Mouse (Mus musculus): ENCODE measurements around the gene Rfx2. TPM values are rescaled to one million over a fixed set of nuclear protein-coding genes. Genes with fewer than 3 reads are reported as not detected.

Gene Rfx2
- polyA plus RNA-seq (2016; fragmentation: Nextera tagmentation; extraction: Ambion mirVana), result 6.3 and 8.2 TPM in 2 replicates

GRCm38 (mm10) chr17:56830411-56831110, at the start of gene Rfx2:
Rfx2 (minus strand) TSS chr17:56831013.
- Histone ChIP-seq H3K36me3 (no peaks in the 10 kb centered on the region), H3K4me2 (replicated peaks) (peak within 1 kb of the TSS; percentile 73), H3K27me3 (peaks cover 39% of the 10 kb centered on the region), H3K9me3 (no peaks in the 10 kb centered on the region), H3K9ac (replicated peaks) (peak within 1 kb of the TSS; percentile 52), H3K27ac (replicated peaks) (no peak within 1 kb of the TSS), H3K4me1 (peaks cover 16% of the 10 kb centered on the region), H3K4me3 (peak within 1 kb of the TSS; percentile 74)
- 0% methylated on average over 23 of the region's 62 CpGs for WGBS
- no peak for ATAC-seq (ENCODE audit: low FRiP score, low read depth)

- 91% methylated on average over 19 of the region's 19 CpGs for WGBS
- Histone ChIP-seq H3K9me3 (no peaks in the 10 kb centered on the region), H3K36me3 (no peaks in the 10 kb centered on the region), H3K27me3 (no peaks in the 10 kb centered on the region), H3K9ac (replicated peaks) (no peak overlapping the region), H3K27ac (replicated peaks) (no peak overlapping the region), H3K4me1 (no peaks in the 10 kb centered on the region), H3K4me2 (replicated peaks) (no peak overlapping the region), H3K4me3 (no peak overlapping the region)
- ATAC-seq (ENCODE audit: low FRiP score, low read depth), result no peak
These were observed 46.6 kb upstream of the Rfx2 start for GRCm38 (mm10) chr17:56877426-56877825.

GRCm38 (mm10) chr17:56876981-56877380, 46.2 kb upstream of the Rfx2 start:
- Histone ChIP-seq H3K36me3 (no peaks in the 10 kb centered on the region), H3K27me3 (no peaks in the 10 kb centered on the region), H3K4me1 (no peaks in the 10 kb centered on the region), H3K9ac (replicated peaks) (no peak overlapping the region), H3K9me3 (no peaks in the 10 kb centered on the region), H3K27ac (replicated peaks) (no peak overlapping the region), H3K4me3 (no peak overlapping the region), H3K4me2 (replicated peaks) (no peak overlapping the region)
- ATAC-seq (ENCODE audit: low FRiP score, low read depth), result no peak
- WGBS, result 78% methylated on average over 8 of the region's 8 CpGs

- Histone ChIP-seq H3K4me3 (no peak overlapping the region), H3K4me1 (no peaks in the 10 kb centered on the region), H3K27ac (replicated peaks) (no peak overlapping the region), H3K9ac (replicated peaks) (no peak overlapping the region), H3K9me3 (no peaks in the 10 kb centered on the region), H3K27me3 (no peaks in the 10 kb centered on the region), H3K36me3 (no peaks in the 10 kb centered on the region), H3K4me2 (replicated peaks) (no peak overlapping the region)
- 91% methylated on average over 3 of the region's 3 CpGs for WGBS
- no peak for ATAC-seq (ENCODE audit: low FRiP score, low read depth)
These were observed 45.7 kb upstream of the Rfx2 start for GRCm38 (mm10) chr17:56876465-56876864.

GRCm38 (mm10) chr17:56874936-56875651, 44.3 kb upstream of the Rfx2 start, which contains the start of gene 1700061G19Rik:
1700061G19Rik (plus strand) TSS chr17:56875477.
- Histone ChIP-seq H3K27me3 (no peaks in the 10 kb centered on the region), H3K4me3 (no peak within 1 kb of the TSS), H3K9ac (replicated peaks) (no peak within 1 kb of the TSS), H3K4me2 (replicated peaks) (no peak within 1 kb of the TSS), H3K4me1 (no peaks in the 10 kb centered on the region), H3K9me3 (no peaks in the 10 kb centered on the region), H3K27ac (replicated peaks) (no peak within 1 kb of the TSS), H3K36me3 (no peaks in the 10 kb centered on the region)
- no peak for ATAC-seq (ENCODE audit: low FRiP score, low read depth)
- WGBS, result 90% methylated on average over 12 of the region's 12 CpGs

GRCm38 (mm10) chr17:56874237-56874636, 43.4 kb upstream of the Rfx2 start, which contains the start of gene Acsbg2:
Acsbg2 (minus strand) TSS chr17:56874447.
- Histone ChIP-seq H3K27me3 (no peaks in the 10 kb centered on the region), H3K9ac (replicated peaks) (no peak within 1 kb of the TSS), H3K9me3 (no peaks in the 10 kb centered on the region), H3K27ac (replicated peaks) (no peak within 1 kb of the TSS), H3K4me2 (replicated peaks) (no peak within 1 kb of the TSS), H3K4me1 (no peaks in the 10 kb centered on the region), H3K36me3 (no peaks in the 10 kb centered on the region), H3K4me3 (no peak within 1 kb of the TSS)
- no peak for ATAC-seq (ENCODE audit: low FRiP score, low read depth)
- 85% methylated on average over 2 of the region's 2 CpGs for WGBS

GRCm38 (mm10) chr17:56872512-56872911, 41.7 kb upstream of the Rfx2 start:
- Histone ChIP-seq H3K4me2 (replicated peaks) (no peak overlapping the region), H3K4me3 (no peak overlapping the region), H3K27me3 (no peaks in the 10 kb centered on the region), H3K9ac (replicated peaks) (no peak overlapping the region), H3K36me3 (no peaks in the 10 kb centered on the region), H3K4me1 (no peaks in the 10 kb centered on the region), H3K27ac (replicated peaks) (no peak overlapping the region), H3K9me3 (0 out of 2 replicates have a peak, but pooled peaks cover under 1% of the 10 kb centered on the region)
- no peak for ATAC-seq (ENCODE audit: low FRiP score, low read depth)
- 79% methylated on average over 7 of the region's 7 CpGs for WGBS

- Histone ChIP-seq H3K4me3 (no peak overlapping the region), H3K27me3 (no peaks in the 10 kb centered on the region), H3K9ac (replicated peaks) (no peak overlapping the region), H3K9me3 (peaks cover 8% of the 10 kb centered on the region), H3K4me2 (replicated peaks) (no peak overlapping the region), H3K4me1 (no peaks in the 10 kb centered on the region), H3K36me3 (no peaks in the 10 kb centered on the region), H3K27ac (replicated peaks) (no peak overlapping the region)
- ATAC-seq (ENCODE audit: low FRiP score, low read depth), result no peak
- WGBS, result 81% methylated on average over 8 of the region's 8 CpGs
These were observed 41.0 kb upstream of the Rfx2 start for GRCm38 (mm10) chr17:56871767-56872166.

GRCm38 (mm10) chr17:56870287-56870953, 39.6 kb upstream of the Rfx2 start:
- H3K9me3 ChIP-seq, result peaks cover 10% of the 10 kb centered on the region
- WGBS, result 75% methylated on average over 15 of the region's 15 CpGs
- no peaks in the 10 kb centered on the region for H3K27me3 ChIP-seq
- no peak for ATAC-seq (ENCODE audit: low FRiP score, low read depth)
- no peak overlapping the region for H3K27ac ChIP-seq (replicated peaks)
- no peaks in the 10 kb centered on the region for H3K36me3 ChIP-seq
- H3K4me3 ChIP-seq, result no peak overlapping the region
- H3K9ac ChIP-seq (replicated peaks), result no peak overlapping the region
- H3K4me1 ChIP-seq, result no peaks in the 10 kb centered on the region
- no peak overlapping the region for H3K4me2 ChIP-seq (replicated peaks)

GRCm38 (mm10) chr17:56869481-56869977, 38.7 kb upstream of the Rfx2 start:
- H3K9me3 ChIP-seq, result peaks cover 10% of the 10 kb centered on the region
- no peak overlapping the region for H3K9ac ChIP-seq (replicated peaks)
- no peaks in the 10 kb centered on the region for H3K4me1 ChIP-seq
- no peaks in the 10 kb centered on the region for H3K36me3 ChIP-seq
- H3K27ac ChIP-seq (replicated peaks), result no peak overlapping the region
- no peaks in the 10 kb centered on the region for H3K27me3 ChIP-seq
- WGBS, result 45% methylated on average over 9 of the region's 9 CpGs
- no peak for ATAC-seq (ENCODE audit: low FRiP score, low read depth)
- H3K4me3 ChIP-seq, result no peak overlapping the region
- H3K4me2 ChIP-seq (replicated peaks), result no peak overlapping the region

GRCm38 (mm10) chr17:56866071-56866470, 35.3 kb upstream of the Rfx2 start:
- no peak for ATAC-seq (ENCODE audit: low FRiP score, low read depth)
- Histone ChIP-seq H3K27ac (replicated peaks) (no peak overlapping the region), H3K9ac (replicated peaks) (no peak overlapping the region), H3K4me1 (no peaks in the 10 kb centered on the region), H3K4me2 (replicated peaks) (no peak overlapping the region), H3K9me3 (peaks cover 10% of the 10 kb centered on the region), H3K36me3 (no peaks in the 10 kb centered on the region), H3K4me3 (no peak overlapping the region), H3K27me3 (no peaks in the 10 kb centered on the region)
- 86% methylated on average over 7 of the region's 7 CpGs for WGBS

GRCm38 (mm10) chr17:56861197-56861596, 30.4 kb upstream of the Rfx2 start:
- no peak for ATAC-seq (ENCODE audit: low FRiP score, low read depth)
- Histone ChIP-seq H3K36me3 (no peaks in the 10 kb centered on the region), H3K4me3 (no peak overlapping the region), H3K27me3 (no peaks in the 10 kb centered on the region), H3K9ac (replicated peaks) (no peak overlapping the region), H3K4me2 (replicated peaks) (no peak overlapping the region), H3K9me3 (no peaks in the 10 kb centered on the region), H3K27ac (replicated peaks) (no peak overlapping the region), H3K4me1 (no peaks in the 10 kb centered on the region)
- WGBS, result 52% methylated on average over 3 of the region's 3 CpGs

All from midbrain, embryonic 12.5 days (tissue).